Mouse (Mus musculus) heart, embryonic 13.5 days (tissue): ENCODE measurements around the gene Chn2. TPM values are rescaled to one million over a fixed set of nuclear protein-coding genes. Genes with fewer than 3 reads are reported as not detected.
A peak's percentile ranks its signal among the peaks of the same experiment; 100 is the strongest.

Experiments
- ATAC-seq: fragments of 200-750 bp; cut with Nextera tagmentation; 2 replicates; pipeline ENCODE4 v1.8.0; 2017; ENCODE audit warnings: moderate TSS enrichment; ENCODE audit not compliant: insufficient number of reproducible peaks, low FRiP score, low TSS enrichment; ENCODE audit errors: extremely low read depth
- H3K27ac ChIP-seq: fragments of 300-500 bp; sonication (generic); replicated peaks from 2 replicates; pipeline ENCODE4 v1.5.1; 2015; ENCODE audit warnings: moderate library complexity, mild to moderate bottlenecking, inconsistent platforms
- H3K27me3 ChIP-seq: fragments of 300-500 bp; sonication (generic); replicated peaks from 2 replicates; pipeline ENCODE4 v1.6.1; 2015; ENCODE audit warnings: mild to moderate bottlenecking, inconsistent platforms
- H3K36me3 ChIP-seq: fragments of 300-500 bp; sonication (generic); 2 replicates; pipeline ENCODE4 v1.6.1; 2015; ENCODE audit warnings: mild to moderate bottlenecking, inconsistent platforms
- H3K4me1 ChIP-seq: fragments of 300-500 bp; sonication (generic); 2 replicates; pipeline ENCODE4 v1.6.1; 2015; ENCODE audit warnings: inconsistent platforms
- H3K4me2 ChIP-seq: fragments of 300-500 bp; sonication (generic); 2 replicates; pipeline ENCODE4 v1.6.1; 2015; ENCODE audit warnings: inconsistent platforms, mild to moderate bottlenecking, moderate library complexity
- H3K4me3 ChIP-seq: fragments of 300-500 bp; sonication (generic); 2 replicates; pipeline ENCODE4 v1.5.1; 2015; ENCODE audit warnings: moderate library complexity, mild to moderate bottlenecking, inconsistent platforms
- H3K9ac ChIP-seq: fragments of 300-500 bp; sonication (generic); 2 replicates; pipeline ENCODE4 v1.6.1; 2015; ENCODE audit warnings: inconsistent platforms, mild to moderate bottlenecking, moderate library complexity
- H3K9me3 ChIP-seq: fragments of 300-500 bp; sonication (generic); 2 replicates; pipeline ENCODE4 v1.6.1; 2016; ENCODE audit warnings: inconsistent platforms
- WGBS: fragments of 180-500 bp; shearing (Covaris S2); methylation state at CpG from one replicate; pipeline ENCODE4 v1.1.7; 2015; ENCODE audit warnings: mixed read lengths; 5-methylcytosine and 5-hydroxymethylcytosine counted together
- polyA plus RNA-seq: library from polyadenylated mRNA; unstranded; fragments of >200 nt; fragmentation: Nextera tagmentation; extraction: Ambion mirVana; gene quantifications from 2 replicates; pipeline ENCODE4 v1.2.1, GENCODE M21; 2015

The Chn2 gene
- polyA plus RNA-seq, 1 experiment from 2014 or later = 8.7 TPM

DNA sequence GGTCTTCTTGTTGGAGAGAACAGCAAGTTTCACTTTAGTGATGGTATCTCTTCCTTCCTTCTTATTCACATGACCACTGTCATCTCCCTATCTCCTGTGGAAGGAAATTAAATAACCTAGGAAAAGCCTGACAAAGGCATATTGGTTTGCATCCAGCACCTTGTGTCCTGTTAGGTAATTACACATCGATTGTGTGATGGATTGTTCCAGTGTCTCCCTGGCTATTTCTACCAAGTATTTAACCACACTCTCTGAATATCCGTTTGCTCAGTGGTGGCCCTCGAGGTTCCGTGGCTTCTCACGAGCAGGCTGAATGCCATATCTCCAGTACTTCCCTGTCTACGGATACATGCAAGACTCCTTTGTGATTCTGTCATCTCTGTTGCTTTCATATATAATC lies 164.6 kb downstream of the Chn2 start:
- no peak overlapping the region for H3K27ac ChIP-seq
- 60% methylated on average over 6 of the region's 6 CpGs for WGBS
- H3K27me3 ChIP-seq = no peaks in the 10 kb centered on the region
- ATAC-seq = no peak
- no peak overlapping the region for H3K9ac ChIP-seq
- H3K36me3 ChIP-seq = no peaks in the 10 kb centered on the region
- no peaks in the 10 kb centered on the region for H3K9me3 ChIP-seq
- H3K4me2 ChIP-seq = no peak overlapping the region
- peaks cover 44% of the 10 kb centered on the region for H3K4me1 ChIP-seq
- no peak overlapping the region for H3K4me3 ChIP-seq

DNA sequence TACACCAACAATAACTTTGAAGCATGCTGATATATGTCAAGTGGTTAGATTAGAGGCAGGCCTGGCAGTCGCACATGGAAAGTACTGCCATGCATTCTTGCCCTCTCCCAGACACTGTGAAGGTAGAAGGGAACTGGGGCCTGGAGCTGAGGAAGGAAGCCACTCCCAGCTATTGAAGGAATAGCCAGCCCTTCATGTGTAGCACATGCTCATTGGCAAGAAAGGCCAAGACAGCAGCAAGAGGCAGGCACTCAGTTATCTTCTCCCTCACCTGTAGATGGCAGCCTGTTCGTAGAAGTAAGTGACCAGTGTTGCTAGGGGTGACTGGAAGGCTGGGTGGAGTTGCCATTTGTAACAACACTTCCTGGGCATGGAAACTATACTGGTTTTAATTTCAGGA lies 165.6 kb downstream of the Chn2 start:
- no peak overlapping the region for H3K4me3 ChIP-seq
- H3K27ac ChIP-seq = 0 out of 2 replicates have a peak overlapping the region, but pooled peaks have one; percentile 21
- H3K9me3 ChIP-seq = no peaks in the 10 kb centered on the region
- no peaks in the 10 kb centered on the region for H3K27me3 ChIP-seq
- H3K9ac ChIP-seq = no peak overlapping the region
- H3K36me3 ChIP-seq = no peaks in the 10 kb centered on the region
- H3K4me1 ChIP-seq = peaks cover 35% of the 10 kb centered on the region
- no peak overlapping the region for H3K4me2 ChIP-seq
- no peak for ATAC-seq
- WGBS = 26% methylated on average over 2 of the region's 2 CpGs

DNA sequence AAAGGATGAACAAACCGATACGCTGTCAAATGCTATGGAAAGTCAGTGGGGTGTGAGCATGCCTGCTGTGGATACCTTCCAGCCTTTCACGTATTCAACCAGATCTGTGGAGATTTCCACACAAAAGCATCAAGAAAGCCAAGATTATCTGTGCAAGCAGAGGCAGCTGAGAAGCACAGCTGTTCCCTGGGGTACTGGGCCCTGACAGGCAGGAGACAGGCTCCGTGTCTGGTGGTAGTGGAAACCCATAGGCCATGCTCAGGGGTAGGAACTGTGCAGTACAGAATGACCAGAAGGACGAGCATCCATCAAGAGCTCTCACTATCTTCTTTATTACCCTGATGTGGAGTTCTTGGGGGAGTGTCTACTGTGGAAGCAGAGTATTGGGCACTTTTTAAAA lies 166.1 kb downstream of the Chn2 start:
- H3K4me1 ChIP-seq = peaks cover 31% of the 10 kb centered on the region
- no peaks in the 10 kb centered on the region for H3K9me3 ChIP-seq
- H3K27ac ChIP-seq = 0 out of 2 replicates have a peak overlapping the region, but pooled peaks have one; percentile 21
- 67% methylated on average over 5 of the region's 5 CpGs for WGBS
- H3K9ac ChIP-seq = no peak overlapping the region
- H3K4me3 ChIP-seq = no peak overlapping the region
- no peak overlapping the region for H3K4me2 ChIP-seq
- H3K36me3 ChIP-seq = no peaks in the 10 kb centered on the region
- no peak for ATAC-seq
- no peaks in the 10 kb centered on the region for H3K27me3 ChIP-seq

DNA sequence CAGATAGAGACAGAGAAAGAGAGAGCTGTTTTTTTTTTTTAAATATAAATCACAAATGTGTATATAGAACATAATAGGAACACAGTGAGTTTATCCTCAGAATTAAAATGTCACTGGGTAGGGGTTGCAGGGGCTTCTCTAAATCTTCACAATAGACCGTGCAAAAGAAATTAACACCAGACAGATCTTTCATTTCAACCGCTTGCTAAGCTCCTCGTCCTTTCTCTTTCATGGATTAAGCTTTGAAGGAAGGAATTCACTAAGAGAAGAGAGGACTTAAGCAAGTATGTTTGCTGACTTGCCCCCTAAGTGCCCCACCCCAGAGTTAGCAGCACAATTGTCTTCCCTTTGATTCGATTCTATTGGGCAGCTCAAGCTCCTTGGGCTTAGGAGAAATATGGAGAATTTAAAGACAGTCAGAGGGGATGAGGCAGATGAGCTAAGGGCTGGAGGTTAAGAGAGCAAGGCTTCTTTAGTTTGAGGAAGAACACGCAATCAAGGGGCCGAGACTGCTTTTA lies 166.9 kb downstream of the Chn2 start:
- no peak overlapping the region for H3K27ac ChIP-seq
- H3K4me2 ChIP-seq = no peak overlapping the region
- no peak overlapping the region for H3K9ac ChIP-seq
- no peak overlapping the region for H3K4me3 ChIP-seq
- no peak for ATAC-seq
- H3K4me1 ChIP-seq = peaks cover 31% of the 10 kb centered on the region
- no peaks in the 10 kb centered on the region for H3K36me3 ChIP-seq
- WGBS = 77% methylated on average over 6 of the region's 6 CpGs
- H3K9me3 ChIP-seq = no peaks in the 10 kb centered on the region
- H3K27me3 ChIP-seq = no peaks in the 10 kb centered on the region

DNA sequence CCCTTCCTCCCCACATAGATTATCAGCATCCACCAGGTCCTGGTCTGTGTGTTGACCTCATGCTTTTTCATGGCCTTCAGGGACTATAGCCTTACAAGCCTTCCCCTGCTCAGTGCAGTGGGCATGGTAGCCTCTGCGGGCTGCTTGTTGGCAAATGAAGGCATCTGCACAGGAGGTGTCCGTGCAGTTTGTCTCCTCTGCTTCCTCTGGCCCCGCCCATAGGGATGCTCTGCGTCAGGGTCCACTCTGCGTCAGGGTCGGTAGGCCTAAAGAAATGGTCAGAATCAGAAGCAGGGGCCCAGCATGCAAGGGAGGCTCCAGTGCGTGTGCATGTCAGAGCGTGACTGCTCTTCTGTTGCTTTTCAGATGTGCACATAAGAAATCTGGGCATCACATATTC lies 169.4 kb downstream of the Chn2 start:
- Histone ChIP-seq H3K9ac (no peak overlapping the region), H3K4me2 (no peak overlapping the region), H3K27ac (no peak overlapping the region), H3K9me3 (no peaks in the 10 kb centered on the region), H3K36me3 (no peaks in the 10 kb centered on the region), H3K27me3 (no peaks in the 10 kb centered on the region), H3K4me3 (no peak overlapping the region), H3K4me1 (peaks cover 20% of the 10 kb centered on the region)
- 75% methylated on average over 8 of the region's 8 CpGs for WGBS
- ATAC-seq = no peak

DNA sequence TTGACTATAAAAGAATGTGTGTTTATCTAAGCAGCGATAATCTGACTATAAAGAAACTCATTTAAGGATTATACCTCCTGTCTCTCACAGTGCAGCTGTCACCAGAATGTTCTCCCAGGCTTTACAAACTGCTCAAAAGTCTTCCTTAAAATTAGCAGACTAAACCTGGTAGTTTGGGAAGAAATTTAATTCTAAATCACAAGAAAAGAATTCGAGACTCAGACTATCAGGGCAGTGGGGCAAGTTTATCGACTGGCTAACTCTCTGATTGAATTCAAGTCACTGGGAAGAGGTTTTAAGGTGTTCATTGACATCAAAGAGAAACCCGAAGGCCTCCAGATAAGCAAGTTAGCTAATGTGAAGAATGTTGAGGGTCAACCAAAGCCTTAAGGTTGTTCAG lies 171.6 kb downstream of the Chn2 start:
- Histone ChIP-seq H3K4me3 (no peak overlapping the region), H3K4me1 (no peaks in the 10 kb centered on the region; the same call in 1 of the 2 replicates), H3K27ac (no peak overlapping the region), H3K9me3 (no peaks in the 10 kb centered on the region), H3K27me3 (no peaks in the 10 kb centered on the region), H3K9ac (no peak overlapping the region), H3K4me2 (no peak overlapping the region), H3K36me3 (no peaks in the 10 kb centered on the region)
- 60% methylated on average over 4 of the region's 4 CpGs for WGBS
- no peak for ATAC-seq

DNA sequence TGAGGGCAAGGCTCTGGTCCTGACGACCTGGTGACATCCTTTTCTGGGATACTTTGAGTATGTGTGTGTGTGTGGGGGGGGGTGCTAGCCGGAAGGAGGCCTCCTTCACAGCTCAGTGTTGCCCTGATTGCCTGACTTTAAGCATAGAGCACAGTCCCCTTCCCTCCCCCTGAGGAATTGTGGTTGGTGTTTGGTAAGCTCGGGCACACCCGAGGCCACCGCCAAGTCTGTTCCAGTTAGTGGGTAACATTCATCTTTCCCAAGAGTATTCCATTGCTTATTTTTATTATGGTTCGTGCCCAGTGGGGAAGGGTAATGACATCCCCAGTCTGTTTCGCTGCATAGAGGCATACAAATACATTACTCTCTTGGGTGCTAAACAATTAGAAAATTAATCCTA lies 172.6 kb downstream of the Chn2 start:
- 77% methylated on average over 7 of the region's 7 CpGs for whole genome bisulfite sequencing
- Histone ChIP-seq H3K4me3 (no peak overlapping the region), H3K4me2 (no peak overlapping the region), H3K27ac (no peak overlapping the region), H3K4me1 (no peaks in the 10 kb centered on the region; the same call in 1 of the 2 replicates), H3K27me3 (no peaks in the 10 kb centered on the region), H3K36me3 (no peaks in the 10 kb centered on the region), H3K9ac (no peak overlapping the region), H3K9me3 (no peaks in the 10 kb centered on the region)
- ATAC-seq = no peak

DNA sequence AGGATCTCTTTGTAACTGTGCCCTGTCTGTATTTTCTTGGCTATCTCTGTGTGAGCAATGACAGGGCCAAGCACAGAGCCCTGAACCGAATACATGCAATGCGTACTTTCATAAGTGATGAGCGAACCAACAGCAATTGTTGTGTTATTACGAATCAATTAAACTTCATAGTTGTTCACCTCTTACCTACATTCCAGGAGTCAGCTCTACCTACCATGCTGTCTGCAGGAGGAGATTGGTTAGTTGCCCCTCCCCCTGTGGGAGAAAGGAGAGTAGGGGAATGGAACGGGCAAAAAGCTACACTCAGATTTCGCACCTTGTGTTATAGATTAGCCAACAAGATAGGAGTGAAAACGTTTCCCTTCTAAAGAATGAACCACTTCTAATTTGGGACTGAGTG lies 174.4 kb downstream of the Chn2 start:
- ATAC-seq = no peak
- Histone ChIP-seq H3K9me3 (no peaks in the 10 kb centered on the region), H3K9ac (no peak overlapping the region), H3K27ac (no peak overlapping the region), H3K4me1 (no peaks in the 10 kb centered on the region; the same call in 1 of the 2 replicates), H3K4me3 (no peak overlapping the region), H3K36me3 (no peaks in the 10 kb centered on the region), H3K4me2 (no peak overlapping the region), H3K27me3 (no peaks in the 10 kb centered on the region)
- 69% methylated on average over 7 of the region's 7 CpGs for WGBS

DNA sequence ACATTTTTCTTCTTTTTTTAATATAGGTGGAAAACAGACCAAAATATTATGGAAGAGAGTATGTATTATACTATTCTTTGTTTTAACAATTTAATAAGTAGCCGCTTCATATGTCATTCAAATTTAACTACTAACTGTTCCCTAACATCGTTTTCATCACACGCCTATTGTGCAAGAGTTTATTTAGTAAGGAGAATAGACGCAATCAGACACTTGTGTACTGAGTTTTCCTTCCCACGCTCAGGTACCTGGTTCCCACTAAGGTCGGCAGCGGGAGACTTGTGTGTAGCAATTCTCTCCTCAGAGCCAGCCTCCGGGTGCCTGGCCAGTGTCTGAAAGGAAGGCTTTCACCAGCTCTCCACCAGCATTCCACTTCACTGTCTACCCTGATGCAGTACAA lies 176.3 kb downstream of the Chn2 start:
- H3K36me3 ChIP-seq = 0 out of 2 replicates have a peak, but pooled peaks cover 2% of the 10 kb centered on the region
- H3K4me2 ChIP-seq = no peak overlapping the region
- no peaks in the 10 kb centered on the region; the same call in 1 of the 2 replicates for H3K4me1 ChIP-seq
- H3K9me3 ChIP-seq = no peaks in the 10 kb centered on the region
- no peak overlapping the region for H3K4me3 ChIP-seq
- H3K27me3 ChIP-seq = no peaks in the 10 kb centered on the region
- H3K27ac ChIP-seq = no peak overlapping the region
- WGBS = 70% methylated on average over 8 of the region's 8 CpGs
- ATAC-seq = no peak
- no peak overlapping the region for H3K9ac ChIP-seq

DNA sequence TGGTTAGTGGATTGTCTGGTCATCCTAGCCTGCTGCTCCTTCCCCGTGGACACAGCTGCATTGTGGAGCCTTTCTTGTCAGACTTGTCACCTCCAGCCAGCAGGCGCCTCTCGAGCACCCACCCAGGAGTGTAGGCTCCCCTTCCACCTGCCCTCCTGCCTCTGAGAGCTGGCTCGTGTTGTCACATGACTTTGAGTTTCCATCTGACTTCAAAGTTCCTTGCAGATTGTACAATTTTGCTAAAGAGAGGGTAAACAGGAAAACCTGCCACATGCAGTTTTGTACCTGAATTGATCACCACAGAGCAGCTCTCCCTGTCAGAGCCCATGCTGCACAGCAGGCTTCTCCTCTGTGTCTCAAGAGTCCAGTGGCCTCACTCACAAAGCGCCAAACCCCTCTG lies 177.2 kb downstream of the Chn2 start:
- H3K4me1 ChIP-seq = no peaks in the 10 kb centered on the region; the same call in 1 of the 2 replicates
- no peak overlapping the region for H3K4me3 ChIP-seq
- no peak overlapping the region for H3K9ac ChIP-seq
- H3K27me3 ChIP-seq = no peaks in the 10 kb centered on the region
- H3K9me3 ChIP-seq = no peaks in the 10 kb centered on the region
- no peak for ATAC-seq
- no peak overlapping the region for H3K4me2 ChIP-seq
- H3K27ac ChIP-seq = no peak overlapping the region
- WGBS = 59% methylated on average over 5 of the region's 5 CpGs
- H3K36me3 ChIP-seq = 0 out of 2 replicates have a peak, but pooled peaks cover 3% of the 10 kb centered on the region

DNA sequence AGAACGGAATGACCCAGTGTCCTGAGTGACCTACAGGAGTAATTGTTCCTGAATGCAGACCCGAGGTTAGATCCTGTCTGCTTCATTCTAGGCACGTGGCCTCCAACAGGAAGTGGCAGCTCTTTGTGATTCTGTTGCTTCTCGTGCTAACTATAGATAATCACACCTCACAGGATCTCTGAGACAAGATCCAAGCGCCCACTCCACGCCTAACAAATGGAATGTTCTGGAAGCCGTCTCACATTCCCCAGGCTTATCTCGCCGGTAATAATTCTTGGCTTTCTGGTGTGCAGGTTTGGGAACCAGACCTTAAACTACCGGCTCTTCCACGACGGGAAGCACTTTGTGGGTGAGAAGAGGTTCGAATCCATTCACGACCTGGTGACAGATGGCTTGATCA lies 180.8 kb downstream of the Chn2 start:
- Histone ChIP-seq H3K27me3 (no peaks in the 10 kb centered on the region; the same call in 1 of the 2 replicates), H3K4me3 (no peak overlapping the region), H3K4me1 (peaks cover 8% of the 10 kb centered on the region; the same call in 1 of the 2 replicates), H3K9me3 (no peaks in the 10 kb centered on the region), H3K9ac (no peak overlapping the region), H3K4me2 (no peak overlapping the region), H3K36me3 (0 out of 2 replicates have a peak, but pooled peaks cover 3% of the 10 kb centered on the region), H3K27ac (no peak overlapping the region)
- no peak for ATAC-seq
- WGBS = 43% methylated on average over 14 of the region's 14 CpGs

DNA sequence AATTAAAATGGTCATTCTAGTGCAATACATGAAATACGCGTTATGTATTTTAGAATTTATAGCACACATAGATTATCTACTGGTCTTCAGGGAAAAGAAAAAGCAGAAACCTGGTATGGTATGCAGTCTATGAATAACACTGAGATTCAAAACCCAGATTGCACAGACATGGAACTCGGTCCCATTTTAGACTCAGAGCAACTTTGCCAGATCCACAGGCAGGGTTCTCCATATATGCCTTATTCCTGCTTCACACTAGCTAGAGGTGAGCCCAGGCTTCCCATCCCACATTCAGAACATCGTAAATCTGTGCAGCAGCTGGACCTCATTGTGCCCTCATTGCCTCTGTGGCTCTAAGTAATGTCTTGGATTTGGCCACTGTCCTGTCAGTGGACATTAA lies 184.2 kb downstream of the Chn2 start:
- no peak for ATAC-seq
- no peaks in the 10 kb centered on the region; the same call in 1 of the 2 replicates for H3K27me3 ChIP-seq
- peaks cover 10% of the 10 kb centered on the region; the same call in 1 of the 2 replicates for H3K4me1 ChIP-seq
- no peak overlapping the region for H3K4me3 ChIP-seq
- no peak overlapping the region for H3K9ac ChIP-seq
- 0 out of 2 replicates have a peak, but pooled peaks cover 3% of the 10 kb centered on the region for H3K36me3 ChIP-seq
- WGBS = 83% methylated on average over 4 of the region's 4 CpGs
- no peak overlapping the region for H3K27ac ChIP-seq
- no peaks in the 10 kb centered on the region for H3K9me3 ChIP-seq
- H3K4me2 ChIP-seq = no peak overlapping the region
